Mouse (Mus musculus): ENCODE data around the gene Gm13287. TPM values are rescaled to one million over a fixed set of nuclear protein-coding genes. Genes with fewer than 3 reads are reported as not detected.
"Not testable (repeated sequence)": the region's sequence is repeated elsewhere in the genome, so short reads cannot be mapped to it uniquely, and the experiment has no call there.

The Gm13287 gene
- polyA plus RNA-seq, 2 experiments: not detected

GRCm38 (mm10) chr4:88781831-88782230 lies 21.2 kb upstream of the Gm13287 start, which contains the start of gene Ifnz:
TSS of gene Ifnz (plus strand) at chr4:88782131.
- not testable (repeated sequence) for H3K27me3 ChIP-seq (ENCODE audit: control insufficient read depth, insufficient read depth, low read length); H3K27ac ChIP-seq; ATAC-seq (ENCODE audit: insufficient read depth); DNase-seq (ENCODE audit: low read depth in 3 of 3, low spot score in 3 of 3); H3K9me3 ChIP-seq (ENCODE audit: control insufficient read depth, low read length); H3K9ac ChIP-seq (replicated peaks); H3K36me3 ChIP-seq (replicated peaks; ENCODE audit: control insufficient read depth, insufficient read depth, low read depth); H3K4me1 ChIP-seq (replicated peaks; ENCODE audit: control insufficient read depth in 2 of 2, insufficient read depth in 2 of 2, low read length in 1 of 2)
- H3K4me2 ChIP-seq (ENCODE audit: low read depth): peak within 1 kb of the TSS; percentile 33
- peak within 1 kb of the TSS in 1 of 2 experiments; percentile 49; a peak in 2 of 4 replicates for H3K4me3 ChIP-seq (ENCODE audit: insufficient read depth in 1 of 2, low read depth in 2 of 2, low read length in 2 of 2)
- 10% methylated on average over 3 of the region's 7 CpGs for WGBS (ENCODE audit: insufficient replicate concordance)

- not testable (repeated sequence) for H3K9me3 ChIP-seq (ENCODE audit: control insufficient read depth, low read length); DNase-seq (ENCODE audit: low read depth in 3 of 3, low spot score in 3 of 3); H3K36me3 ChIP-seq (replicated peaks; ENCODE audit: control insufficient read depth, insufficient read depth, low read depth); H3K27me3 ChIP-seq (ENCODE audit: control insufficient read depth, insufficient read depth, low read length); ATAC-seq (ENCODE audit: insufficient read depth); H3K4me1 ChIP-seq (replicated peaks; ENCODE audit: control insufficient read depth in 2 of 2, insufficient read depth in 2 of 2, low read length in 1 of 2); H3K27ac ChIP-seq; H3K9ac ChIP-seq (replicated peaks)
- Histone ChIP-seq H3K4me2 (ENCODE audit: low read depth) (peak overlapping the region; percentile 33), H3K4me3 (ENCODE audit: insufficient read depth in 1 of 2, low read depth in 2 of 2, low read length in 2 of 2) (peak overlapping the region in 1 of 2 experiments; percentile 49; a peak in 2 of 4 replicates)
- whole genome bisulfite sequencing (ENCODE audit: insufficient replicate concordance): 2% methylated on average over 9 of the region's 31 CpGs
Observed at GRCm38 (mm10) chr4:88782335-88782734, 20.7 kb upstream of the Gm13287 start.

GRCm38 (mm10) chr4:88785409-88785808 lies 17.6 kb upstream of the Gm13287 start, which contains the start of gene Gm13276:
TSS of gene Gm13276 (plus strand) at chr4:88785709.
- H3K4me2 ChIP-seq (ENCODE audit: low read depth); H3K4me3 ChIP-seq (ENCODE audit: insufficient read depth in 1 of 2, low read depth in 2 of 2, low read length in 2 of 2); ATAC-seq (ENCODE audit: insufficient read depth); H3K27me3 ChIP-seq (ENCODE audit: control insufficient read depth, insufficient read depth, low read length); H3K36me3 ChIP-seq (replicated peaks; ENCODE audit: control insufficient read depth, insufficient read depth, low read depth); DNase-seq (ENCODE audit: low read depth in 3 of 3, low spot score in 3 of 3); H3K4me1 ChIP-seq (replicated peaks; ENCODE audit: control insufficient read depth in 2 of 2, insufficient read depth in 2 of 2, low read length in 1 of 2); H3K9me3 ChIP-seq (ENCODE audit: control insufficient read depth, low read length); H3K27ac ChIP-seq; H3K9ac ChIP-seq (replicated peaks): not testable (repeated sequence)
- WGBS (ENCODE audit: insufficient replicate concordance): no CpG with 5 or more reads among the region's 27 CpGs

GRCm38 (mm10) chr4:88788402-88788801 lies 14.7 kb upstream of the Gm13287 start, which contains the start of gene Gm13277:
TSS of gene Gm13277 (plus strand) at chr4:88788632.
- H3K4me1 ChIP-seq (replicated peaks; ENCODE audit: control insufficient read depth in 2 of 2, insufficient read depth in 2 of 2, low read length in 1 of 2); H3K4me2 ChIP-seq (ENCODE audit: low read depth); H3K9ac ChIP-seq (replicated peaks); ATAC-seq (ENCODE audit: insufficient read depth); H3K27me3 ChIP-seq (ENCODE audit: control insufficient read depth, insufficient read depth, low read length); DNase-seq (ENCODE audit: low read depth in 3 of 3, low spot score in 3 of 3); H3K36me3 ChIP-seq (replicated peaks; ENCODE audit: control insufficient read depth, insufficient read depth, low read depth); H3K4me3 ChIP-seq (ENCODE audit: insufficient read depth in 1 of 2, low read depth in 2 of 2, low read length in 2 of 2); H3K27ac ChIP-seq; H3K9me3 ChIP-seq (ENCODE audit: control insufficient read depth, low read length): not testable (repeated sequence)
- WGBS (ENCODE audit: insufficient replicate concordance): no CpG with 5 or more reads among the region's 28 CpGs
- peak; percentile 66 for TF ChIP-seq CTCF (IDR thresholded peaks at IDR 0.05; ENCODE audit: low read depth)

GRCm38 (mm10) chr4:88791250-88791649 lies 11.8 kb upstream of the Gm13287 start, which contains the start of gene Gm13278:
TSS of gene Gm13278 (plus strand) at chr4:88791550.
- ATAC-seq (ENCODE audit: insufficient read depth); H3K27ac ChIP-seq; H3K36me3 ChIP-seq (replicated peaks; ENCODE audit: control insufficient read depth, insufficient read depth, low read depth); H3K4me3 ChIP-seq (ENCODE audit: insufficient read depth in 1 of 2, low read depth in 2 of 2, low read length in 2 of 2); H3K9me3 ChIP-seq (ENCODE audit: control insufficient read depth, low read length); H3K9ac ChIP-seq (replicated peaks); H3K4me2 ChIP-seq (ENCODE audit: low read depth); H3K27me3 ChIP-seq (ENCODE audit: control insufficient read depth, insufficient read depth, low read length); DNase-seq (ENCODE audit: low read depth in 3 of 3, low spot score in 3 of 3); H3K4me1 ChIP-seq (replicated peaks; ENCODE audit: control insufficient read depth in 2 of 2, insufficient read depth in 2 of 2, low read length in 1 of 2): not testable (repeated sequence)
- no CpG with 5 or more reads among the region's 28 CpGs for WGBS (ENCODE audit: insufficient replicate concordance)

Measured in liver, embryonic 14.5 days (tissue).